Mouse (Mus musculus): ENCODE results near the gene Nsf.

Gene Nsf

DNA sequence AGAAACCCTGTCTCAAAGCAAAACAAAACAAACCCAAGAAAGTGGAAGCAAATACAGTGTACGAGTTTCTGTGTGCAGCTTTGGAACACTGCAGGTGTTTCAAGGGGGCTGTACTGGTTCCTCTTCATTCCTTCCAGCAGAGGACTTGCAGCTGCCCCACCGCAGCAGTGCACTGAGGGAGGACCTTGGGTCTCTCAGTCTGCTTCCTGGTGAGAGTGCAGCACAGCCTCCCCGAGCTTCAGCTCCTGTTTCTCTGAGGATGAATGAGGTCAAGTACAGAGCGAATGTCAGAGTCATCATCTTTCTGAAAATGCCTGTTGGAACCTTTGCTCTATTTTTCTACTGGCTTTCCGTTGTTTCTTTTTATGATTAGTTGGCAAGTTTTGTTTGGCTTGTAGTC, 12.5 kb downstream of the Nsf start:
- no peak for DNase-seq (ENCODE audit: low read depth)

DNA sequence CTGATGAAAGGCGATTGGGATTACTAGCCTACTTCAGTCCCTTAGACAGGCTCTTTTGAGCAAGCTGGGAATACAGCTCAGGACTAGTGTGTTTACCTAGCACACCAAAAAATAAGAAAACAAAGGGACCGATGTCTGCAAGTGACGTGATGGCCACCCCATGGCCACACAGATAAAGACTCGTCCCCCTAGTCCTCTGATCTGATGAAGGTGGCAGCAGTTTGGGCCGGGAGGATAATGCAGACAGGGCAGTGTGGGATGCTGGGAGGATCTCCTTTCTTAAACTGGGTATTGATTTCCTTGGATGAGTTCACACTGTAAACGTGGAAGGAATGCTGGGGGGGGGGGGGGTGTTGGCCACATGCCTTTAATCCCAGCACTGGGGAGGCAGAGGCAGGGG, 13.0 kb downstream of the Nsf start:
- no peak for DNase-seq (ENCODE audit: low read depth)

DNA sequence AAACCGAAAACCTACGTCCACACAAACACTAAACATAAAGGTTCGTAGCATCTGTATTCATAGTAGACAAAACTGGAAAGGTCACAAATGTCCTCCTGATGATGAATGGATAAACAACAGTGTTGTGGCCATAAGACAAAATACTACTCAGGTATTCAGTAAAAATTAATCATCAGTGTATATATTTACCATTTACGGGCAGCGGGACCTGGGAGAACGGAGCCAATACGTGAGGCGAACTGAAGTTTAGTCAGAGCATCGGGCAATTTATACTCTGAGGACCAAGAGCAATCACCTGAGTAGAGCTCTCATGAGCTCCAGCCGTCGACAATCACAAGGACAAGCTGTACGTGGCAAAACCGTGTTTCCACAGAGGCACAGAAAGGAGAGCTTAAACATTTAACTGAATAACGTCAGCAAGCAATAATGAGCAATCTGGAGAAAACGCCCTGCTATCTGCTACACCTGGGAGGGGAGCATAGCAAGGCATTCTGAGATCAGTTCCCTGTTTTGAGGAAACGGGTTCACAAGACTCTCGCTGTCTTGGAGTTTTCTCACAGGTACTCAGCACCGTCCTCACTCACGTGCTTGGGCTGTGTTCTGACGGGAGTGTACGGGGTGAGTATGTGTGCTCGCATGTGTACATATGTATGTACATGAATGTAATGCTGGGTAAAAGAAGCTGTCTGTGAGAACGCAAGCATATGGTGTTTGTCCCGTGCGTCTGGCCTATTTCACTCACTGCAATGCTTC, 15.7 kb downstream of the Nsf start:
- DNase-seq (ENCODE audit: low read depth), result no peak

DNA sequence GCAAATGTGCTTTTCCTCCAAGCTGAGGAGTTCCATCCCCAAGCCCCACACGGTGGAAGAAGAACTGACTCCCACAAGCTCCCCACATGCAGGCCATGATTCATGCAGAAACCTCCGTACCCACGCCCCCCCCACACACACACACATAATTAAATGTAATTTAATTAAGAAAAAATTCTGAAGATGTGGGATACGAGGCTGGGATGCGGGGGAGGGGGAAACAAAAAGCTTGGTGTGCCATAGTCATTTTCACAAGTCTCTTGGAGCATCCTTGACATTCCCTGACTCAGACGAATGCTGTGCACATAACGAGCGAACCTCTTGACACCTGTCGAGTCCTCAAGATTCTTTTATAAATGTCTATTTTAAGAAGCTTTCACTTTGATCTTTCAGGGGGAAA, 16.4 kb downstream of the Nsf start:
- DNase-seq (ENCODE audit: low read depth), result no peak

GRCm38 (mm10) chr11:103935717-103936116, 18.1 kb downstream of the Nsf start:
- DNase-seq (ENCODE audit: low read depth), result no peak

DNA sequence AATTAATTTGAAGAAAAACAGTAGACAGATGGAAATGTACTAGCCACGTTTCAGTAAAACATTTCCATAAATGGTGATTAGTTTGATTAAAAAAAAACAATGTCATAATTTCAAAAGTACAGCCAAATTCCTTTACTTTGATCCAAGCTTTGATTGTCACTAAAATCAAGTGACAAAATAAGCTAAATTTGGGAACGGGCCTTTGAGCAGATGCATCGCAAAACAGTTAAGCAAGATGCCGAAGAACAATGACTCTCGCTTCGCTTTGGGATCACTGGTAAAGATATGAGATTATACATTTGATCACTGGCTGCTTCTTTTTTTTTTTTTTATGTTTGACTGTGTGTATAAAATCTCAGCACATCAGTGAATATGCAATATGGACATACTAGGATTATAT, 20.0 kb downstream of the Nsf start:
- DNase-seq (ENCODE audit: low read depth), result no peak

GRCm38 (mm10) chr11:103923957-103924356, 29.9 kb downstream of the Nsf start:
- DNase-seq (ENCODE audit: low read depth), result no peak

- DNase-seq (ENCODE audit: low read depth), result no peak
Observed at GRCm38 (mm10) chr11:103923272-103923671, 30.6 kb downstream of the Nsf start.

DNA sequence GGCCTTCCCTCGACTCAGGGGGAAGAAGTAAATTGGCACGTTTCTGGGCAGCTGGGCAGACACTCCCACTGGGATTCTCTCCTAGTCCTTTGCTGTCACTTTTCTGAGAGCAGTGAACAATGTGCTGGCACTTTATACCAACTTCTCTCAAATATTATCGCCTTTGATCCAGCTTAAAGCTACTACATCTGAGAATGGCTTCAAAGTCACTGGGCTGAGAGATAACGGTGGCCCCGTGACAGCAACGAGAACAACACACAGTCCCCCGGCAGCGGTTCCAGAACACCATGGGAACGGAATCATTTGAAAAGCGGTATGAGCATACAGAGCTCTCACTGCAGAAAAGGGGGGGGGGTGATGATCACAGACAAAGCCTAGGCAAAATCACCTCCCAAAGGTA, 31.0 kb downstream of the Nsf start:
- no peak for DNase-seq (ENCODE audit: low read depth)

- DNase-seq (ENCODE audit: low read depth), result peak; percentile 32
Observed at GRCm38 (mm10) chr11:103920665-103921064, 33.2 kb downstream of the Nsf start.

GRCm38 (mm10) chr11:103916807-103917206, 37.0 kb downstream of the Nsf start:
- DNase-seq (ENCODE audit: low read depth), result no peak

GRCm38 (mm10) chr11:103915686-103916085, 38.2 kb downstream of the Nsf start:
- DNase-seq (ENCODE audit: low read depth), result no peak

DNA sequence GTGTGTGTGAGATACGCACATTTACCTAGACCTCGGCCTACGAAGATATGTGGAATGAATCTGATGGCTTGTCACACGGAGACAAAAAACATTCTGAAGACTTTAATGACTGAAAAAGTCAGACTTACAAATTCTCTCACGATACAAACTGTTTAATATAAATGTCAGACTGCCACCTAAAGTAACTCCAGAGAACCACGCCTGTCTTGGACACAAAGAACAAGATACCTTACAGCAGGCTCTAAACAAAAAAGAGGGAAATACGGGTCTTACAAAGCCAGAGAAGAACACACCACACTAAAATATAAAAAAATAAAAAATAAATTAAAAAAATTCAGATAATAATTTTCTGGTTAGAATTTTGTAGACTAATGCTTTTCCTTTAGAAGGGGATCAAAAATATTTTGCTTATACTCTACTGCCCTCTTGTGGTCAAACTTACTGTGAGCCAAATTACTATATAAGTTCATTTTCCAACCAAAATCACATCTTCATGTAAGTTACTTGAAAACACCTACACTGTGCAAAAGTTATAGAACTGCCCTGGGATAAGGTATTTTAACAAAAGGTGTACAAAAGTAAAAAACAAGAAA, 42.8 kb downstream of the Nsf start:
- peak; percentile 32 for DNase-seq (ENCODE audit: low read depth)

DNA sequence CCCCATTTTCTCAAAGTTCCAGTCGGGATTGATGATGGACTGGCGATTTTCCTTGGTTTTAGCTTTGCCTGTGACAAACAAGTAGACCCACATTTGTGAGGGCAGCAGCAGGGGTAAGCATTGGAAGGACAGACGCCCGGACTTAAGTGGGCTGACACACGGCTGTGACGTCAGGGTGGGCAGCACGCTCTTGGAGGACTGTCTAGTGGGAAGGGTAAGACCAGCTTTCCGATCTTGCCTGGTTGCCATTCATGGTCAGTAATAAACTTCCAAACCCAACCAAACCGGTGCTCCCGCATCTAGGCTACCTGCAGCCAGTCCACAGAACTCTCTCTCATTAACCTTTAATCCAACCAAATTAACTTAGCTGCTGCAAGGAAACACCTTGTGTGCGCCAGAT, 43.3 kb downstream of the Nsf start:
- no peak for DNase-seq (ENCODE audit: low read depth)

DNA sequence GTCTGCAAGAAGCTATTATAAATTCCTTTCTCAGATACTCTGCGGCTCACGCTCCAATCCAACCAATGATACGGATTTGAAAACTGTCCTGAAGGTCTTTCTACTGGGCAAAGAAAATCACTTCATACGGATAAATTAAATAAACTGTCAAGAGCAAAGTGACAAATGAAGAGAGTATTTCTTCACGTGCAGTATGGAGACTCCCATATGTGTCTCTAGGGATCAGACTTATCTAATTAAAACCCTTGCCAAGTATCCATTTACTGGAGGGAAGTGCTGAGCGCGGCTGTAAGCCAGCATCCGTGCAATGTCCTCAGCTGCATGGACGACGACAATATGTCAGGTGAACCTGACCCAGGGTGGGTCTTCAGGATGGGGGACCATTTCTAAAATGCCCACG, 44.0 kb downstream of the Nsf start:
- DNase-seq (ENCODE audit: low read depth), result no peak

- DNase-seq (ENCODE audit: low read depth), result no peak
Observed at GRCm38 (mm10) chr11:103909396-103909795, 44.5 kb downstream of the Nsf start.

GRCm38 (mm10) chr11:103906051-103906719, 47.7 kb downstream of the Nsf start:
- no peak for DNase-seq (ENCODE audit: low read depth)

- no peak for DNase-seq (ENCODE audit: low read depth)
Observed at GRCm38 (mm10) chr11:103905506-103905905, 48.4 kb downstream of the Nsf start.

DNA sequence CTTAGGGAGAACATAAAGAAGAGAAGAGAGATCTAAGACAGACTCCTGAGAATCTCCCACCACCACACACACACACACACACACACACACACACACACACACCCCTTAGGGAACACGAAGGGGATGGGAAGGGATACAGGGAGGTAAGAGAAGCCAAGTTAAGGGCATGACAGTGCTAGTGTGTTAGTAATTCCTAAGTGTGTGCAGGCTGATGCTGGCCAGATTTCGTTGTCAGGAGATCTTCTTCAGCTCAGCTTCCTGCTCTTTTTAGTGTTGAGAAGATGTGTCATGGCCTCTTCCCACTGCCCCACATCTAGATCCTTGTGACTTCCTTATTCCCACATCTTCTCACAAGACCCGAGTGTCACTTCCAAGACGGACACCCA, 52.3 kb downstream of the Nsf start:
- no peak for DNase-seq (ENCODE audit: low read depth)

DNA sequence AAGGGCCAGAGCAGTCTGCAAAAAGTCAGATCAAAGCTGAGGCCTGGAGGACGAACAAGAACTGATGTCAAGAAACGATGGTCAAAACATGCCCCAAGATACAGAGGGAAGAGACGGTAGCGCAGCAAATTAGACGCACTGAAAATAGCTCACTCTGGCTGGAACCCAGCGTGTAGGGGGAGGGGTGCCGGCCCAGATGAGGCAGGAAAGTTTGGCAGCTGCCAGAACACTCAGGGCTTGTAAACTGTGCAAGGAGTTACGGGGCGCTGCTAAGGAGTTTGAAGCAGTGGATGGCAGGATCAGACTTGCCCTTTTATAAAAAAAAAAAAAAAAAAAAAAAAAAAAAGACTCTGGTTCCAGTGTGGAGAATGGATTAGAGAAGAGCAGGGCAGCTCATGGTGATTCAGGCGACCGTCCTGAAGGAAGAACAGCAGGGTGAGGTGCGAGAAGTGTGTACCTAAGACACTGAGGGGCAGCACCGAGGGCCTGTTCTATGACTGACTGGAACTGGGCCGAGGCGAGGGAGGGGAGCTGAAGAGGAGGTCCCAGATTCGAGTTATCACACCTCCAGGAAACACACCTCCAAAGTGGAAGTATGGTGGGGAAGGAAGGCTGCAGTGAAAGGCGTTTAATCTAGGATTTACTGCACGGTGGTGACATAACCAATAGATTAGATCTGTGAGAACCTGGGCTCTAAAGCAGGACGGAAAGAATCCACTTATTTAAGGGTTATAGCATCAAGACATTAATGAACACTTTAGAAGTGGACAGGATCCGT, 52.9 kb downstream of the Nsf start:
- no peak for DNase-seq (ENCODE audit: low read depth)

DNA sequence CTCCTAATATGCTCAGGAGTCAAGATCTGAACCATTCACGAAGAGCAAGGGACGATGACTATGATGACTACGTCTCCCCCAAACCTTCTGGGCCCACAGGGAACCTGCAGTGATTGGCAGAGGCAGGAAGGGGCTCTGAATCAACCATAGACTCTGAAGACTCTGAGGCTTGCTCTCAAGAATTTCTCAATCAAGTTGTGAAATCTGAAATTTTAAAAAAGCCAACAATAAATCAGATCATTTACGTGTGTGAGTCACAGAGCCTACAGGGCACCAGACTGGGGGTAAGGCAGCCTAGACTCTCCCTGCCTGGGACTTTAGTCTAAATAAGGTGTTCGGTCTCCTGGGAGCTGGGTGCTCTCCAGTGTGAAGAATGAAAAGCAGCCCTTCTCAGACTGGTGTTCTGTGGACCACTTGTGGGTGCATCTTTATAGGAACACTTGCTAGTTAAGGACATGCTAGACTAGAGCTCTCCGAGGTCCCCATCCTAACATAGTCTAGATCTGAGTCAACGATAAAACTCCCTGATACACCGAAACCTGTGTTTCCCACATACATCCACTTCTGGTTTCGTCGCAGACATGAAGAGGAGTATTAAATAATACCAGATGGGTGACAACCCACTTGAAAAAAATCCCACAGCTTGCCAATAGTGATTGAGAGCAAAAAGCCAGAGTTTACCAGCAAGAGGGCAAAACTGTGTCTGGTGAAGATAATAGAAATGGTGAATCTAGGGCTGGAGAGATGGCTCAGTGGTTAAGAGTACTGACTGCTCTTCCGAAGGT, 56.7 kb downstream of the Nsf start:
- DNase-seq (ENCODE audit: low read depth), result no peak

GRCm38 (mm10) chr11:103896056-103896455, 57.8 kb downstream of the Nsf start:
- DNase-seq (ENCODE audit: low read depth), result no peak
